Mouse (Mus musculus): ENCODE data around the gene Ccl11.

GRCm38 (mm10) chr11:82039132-82039660 is 18.4 kb upstream of the Ccl11 start:
- no peak for TF ChIP-seq CTCF (conservative IDR thresholded peaks at IDR 0.05; ENCODE audit: low read length)
- no peak for TF ChIP-seq NANOG (IDR thresholded peaks at IDR 0.05; ENCODE audit: borderline replicate concordance, low read length)

All from E14TG2a.4 (cell line).